Mouse (Mus musculus) heart, postnatal 0 days (tissue): ENCODE results near the gene Serping1.

ENCODE experiments used
- CTCF ChIP-seq: IDR thresholded peaks from 2 replicates; pipeline ENCODE4 v1.5.1; 2016; ENCODE audit warnings: antibody characterized with exemption, control low read depth, low read depth
- EP300 ChIP-seq: IDR thresholded peaks from 2 replicates; pipeline ENCODE4 v1.6.1; 2016; ENCODE audit warnings: antibody characterized with exemption, low read depth

DNA sequence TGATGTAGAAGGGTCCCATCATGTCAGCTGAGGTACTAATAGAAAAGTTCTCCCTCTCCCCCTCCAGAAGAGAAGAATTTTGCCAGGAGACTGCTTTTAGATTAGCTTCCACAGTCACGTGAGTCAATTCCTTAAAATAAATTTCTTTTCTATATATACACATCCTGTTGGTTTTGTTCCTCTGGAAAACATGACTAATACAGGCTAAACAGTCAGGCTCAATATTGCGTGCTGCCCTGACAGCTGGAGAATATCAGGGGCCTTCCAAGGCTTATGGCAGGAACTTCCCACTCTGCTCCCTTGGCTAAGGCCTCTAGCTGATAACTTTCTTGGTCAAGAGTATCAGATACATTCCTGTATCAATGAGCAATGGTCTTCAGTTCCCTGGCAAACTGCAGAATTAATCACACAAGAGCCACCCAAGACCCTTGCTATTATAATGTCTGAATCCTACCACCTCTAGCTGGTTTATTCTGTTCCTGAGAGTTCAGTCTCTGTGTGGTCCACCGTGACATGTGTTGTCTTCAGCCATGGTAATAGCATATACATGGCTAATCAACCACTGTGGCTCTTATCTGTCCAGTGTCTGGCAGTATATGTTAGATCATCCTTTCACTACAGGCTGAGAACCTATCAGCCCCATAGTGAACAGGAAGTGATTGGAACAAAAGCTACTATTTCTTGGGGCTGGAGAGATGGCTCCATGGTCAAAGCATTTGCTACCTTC, 8.8 kb upstream of the Serping1 start:
- TF ChIP-seq EP300 = 0 out of 2 replicates have a peak, but pooled peaks have one; percentile 40
- TF ChIP-seq CTCF = no peak
